Mouse (Mus musculus) cerebellum, adult 2 months (tissue): ENCODE measurements around the gene Ivd.

Experiments
- CTCF ChIP-seq: fragments of 200-500 bp; IDR thresholded peaks from 2 replicates; pipeline ENCODE4 v1.5.1; 2011; ENCODE audit warnings: low read depth, mild to moderate bottlenecking, control low read depth, low read length, moderate library complexity, borderline replicate concordance; ENCODE audit not compliant: insufficient read depth
- POLR2A ChIP-seq: fragments of 200-500 bp; IDR thresholded peaks from 2 replicates; pipeline ENCODE4 v1.6.1; 2011; ENCODE audit warnings: low read length, control low read depth, borderline replicate concordance; ENCODE audit not compliant: insufficient read depth

GRCm38 (mm10) chr2:118891173-118891572 lies 29.4 kb downstream of the Ivd start:
- TF ChIP-seq CTCF (no peak), POLR2A (no peak)
